Mouse (Mus musculus): ENCODE results near the gene Btbd10. TPM values are rescaled to one million over a fixed set of nuclear protein-coding genes. Genes with fewer than 3 reads are reported as not detected.

Gene Btbd10
- polyA plus RNA-seq, 1 experiment from 2014 or later, result 9.4 TPM

DNA sequence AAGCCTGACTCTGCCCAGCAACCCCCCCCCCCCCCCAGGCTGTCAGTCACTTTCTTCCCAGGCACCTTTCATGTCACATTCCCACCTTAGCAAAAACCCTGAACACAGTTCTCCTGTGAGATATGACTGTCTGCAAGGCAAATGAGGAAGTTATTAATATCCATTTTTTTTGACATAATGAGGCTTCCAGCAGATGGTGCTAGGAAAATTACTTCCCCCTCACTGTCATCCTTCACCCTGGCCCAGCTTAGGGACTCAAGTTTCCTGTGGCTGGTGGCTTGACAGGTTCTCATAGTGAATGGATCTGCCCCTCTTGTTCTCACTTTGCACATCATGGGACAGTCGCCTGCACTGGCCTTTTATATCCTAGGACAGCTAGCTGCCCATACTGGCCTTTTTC, 80.0 kb downstream of the Btbd10 start:
- ATAC-seq, result no peak
- H3K36me3 ChIP-seq (ENCODE audit: control insufficient read depth, insufficient read depth), result peaks cover 53% of the 10 kb centered on the region
- no peak for TF ChIP-seq CTCF (IDR thresholded peaks at IDR 0.05; ENCODE audit: low read depth)
- WGBS, result 100% methylated on average over 1 of the region's 1 CpGs
- H3K4me3 ChIP-seq (ENCODE audit: low read depth, low read length), result no peak overlapping the region
- no peak overlapping the region for H3K9ac ChIP-seq (ENCODE audit: low read depth, low read length)
- H3K4me1 ChIP-seq (replicated peaks; ENCODE audit: control insufficient read depth, insufficient read depth, low read length), result no peaks in the 10 kb centered on the region
- no peak overlapping the region for H3K4me2 ChIP-seq (replicated peaks; ENCODE audit: low read depth)
- H3K27ac ChIP-seq (ENCODE audit: low read depth, low read length), result no peak overlapping the region
- H3K27me3 ChIP-seq (replicated peaks; ENCODE audit: control insufficient read depth, insufficient read depth, low read length), result no peaks in the 10 kb centered on the region
- H3K9me3 ChIP-seq (ENCODE audit: control insufficient read depth), result no peaks in the 10 kb centered on the region

GRCm38 (mm10) chr7:113285405-113285804, 83.8 kb downstream of the Btbd10 start:
- WGBS, result 90% methylated on average over 2 of the region's 2 CpGs
- Histone ChIP-seq H3K27ac (ENCODE audit: low read depth, low read length) (no peak overlapping the region), H3K27me3 (replicated peaks; ENCODE audit: control insufficient read depth, insufficient read depth, low read length) (no peaks in the 10 kb centered on the region), H3K9ac (ENCODE audit: low read depth, low read length) (no peak overlapping the region), H3K4me2 (replicated peaks; ENCODE audit: low read depth) (no peak overlapping the region), H3K9me3 (ENCODE audit: control insufficient read depth) (no peaks in the 10 kb centered on the region), H3K4me3 (ENCODE audit: low read depth, low read length) (no peak overlapping the region), H3K4me1 (replicated peaks; ENCODE audit: control insufficient read depth, insufficient read depth, low read length) (no peaks in the 10 kb centered on the region), H3K36me3 (ENCODE audit: control insufficient read depth, insufficient read depth) (peaks cover 50% of the 10 kb centered on the region; the same call in 1 of the 2 replicates)
- no peak for ATAC-seq
- no peak for TF ChIP-seq CTCF (IDR thresholded peaks at IDR 0.05; ENCODE audit: low read depth)

- Histone ChIP-seq H3K4me2 (replicated peaks; ENCODE audit: low read depth) (no peak overlapping the region), H3K9ac (ENCODE audit: low read depth, low read length) (no peak overlapping the region), H3K27me3 (replicated peaks; ENCODE audit: control insufficient read depth, insufficient read depth, low read length) (no peaks in the 10 kb centered on the region), H3K36me3 (ENCODE audit: control insufficient read depth, insufficient read depth) (peaks cover 8% of the 10 kb centered on the region; the same call in 1 of the 2 replicates), H3K4me3 (ENCODE audit: low read depth, low read length) (no peak overlapping the region), H3K27ac (ENCODE audit: low read depth, low read length) (no peak overlapping the region), H3K4me1 (replicated peaks; ENCODE audit: control insufficient read depth, insufficient read depth, low read length) (no peaks in the 10 kb centered on the region), H3K9me3 (ENCODE audit: control insufficient read depth) (no peaks in the 10 kb centered on the region)
- ATAC-seq, result no peak
- TF ChIP-seq CTCF (IDR thresholded peaks at IDR 0.05; ENCODE audit: low read depth), result no peak
- 81% methylated on average over 2 of the region's 2 CpGs for WGBS
These were observed 89.9 kb downstream of the Btbd10 start for GRCm38 (mm10) chr7:113279246-113279645.

- H3K4me2 ChIP-seq (replicated peaks; ENCODE audit: low read depth), result no peak overlapping the region
- peaks cover 2% of the 10 kb centered on the region; the same call in 1 of the 2 replicates for H3K36me3 ChIP-seq (ENCODE audit: control insufficient read depth, insufficient read depth)
- no peak overlapping the region for H3K4me3 ChIP-seq (ENCODE audit: low read depth, low read length)
- no peaks in the 10 kb centered on the region for H3K27me3 ChIP-seq (replicated peaks; ENCODE audit: control insufficient read depth, insufficient read depth, low read length)
- no peak for ATAC-seq
- H3K27ac ChIP-seq (ENCODE audit: low read depth, low read length), result no peak overlapping the region
- TF ChIP-seq CTCF (IDR thresholded peaks at IDR 0.05; ENCODE audit: low read depth), result no peak
- no peak overlapping the region for H3K9ac ChIP-seq (ENCODE audit: low read depth, low read length)
- H3K9me3 ChIP-seq (ENCODE audit: control insufficient read depth), result no peaks in the 10 kb centered on the region
- H3K4me1 ChIP-seq (replicated peaks; ENCODE audit: control insufficient read depth, insufficient read depth, low read length), result no peaks in the 10 kb centered on the region
- 75% methylated on average over 4 of the region's 4 CpGs for WGBS
These were observed 90.7 kb downstream of the Btbd10 start for GRCm38 (mm10) chr7:113278493-113278892.

GRCm38 (mm10) chr7:113277245-113277644, 91.9 kb downstream of the Btbd10 start:
- no peak for ATAC-seq
- Histone ChIP-seq H3K27me3 (replicated peaks; ENCODE audit: control insufficient read depth, insufficient read depth, low read length) (no peaks in the 10 kb centered on the region), H3K27ac (ENCODE audit: low read depth, low read length) (no peak overlapping the region), H3K4me3 (ENCODE audit: low read depth, low read length) (no peak overlapping the region), H3K36me3 (ENCODE audit: control insufficient read depth, insufficient read depth) (no peaks in the 10 kb centered on the region), H3K9ac (ENCODE audit: low read depth, low read length) (no peak overlapping the region), H3K4me1 (replicated peaks; ENCODE audit: control insufficient read depth, insufficient read depth, low read length) (no peaks in the 10 kb centered on the region), H3K4me2 (replicated peaks; ENCODE audit: low read depth) (no peak overlapping the region), H3K9me3 (ENCODE audit: control insufficient read depth) (no peaks in the 10 kb centered on the region)
- TF ChIP-seq CTCF (IDR thresholded peaks at IDR 0.05; ENCODE audit: low read depth), result no peak
- WGBS, result 70% methylated on average over 2 of the region's 2 CpGs

- H3K27ac ChIP-seq (ENCODE audit: low read depth, low read length), result no peak overlapping the region
- H3K9ac ChIP-seq (ENCODE audit: low read depth, low read length), result no peak overlapping the region
- H3K4me1 ChIP-seq (replicated peaks; ENCODE audit: control insufficient read depth, insufficient read depth, low read length), result no peaks in the 10 kb centered on the region; the same call in 1 of the 2 replicates
- no peak for TF ChIP-seq CTCF (IDR thresholded peaks at IDR 0.05; ENCODE audit: low read depth)
- H3K9me3 ChIP-seq (ENCODE audit: control insufficient read depth), result no peaks in the 10 kb centered on the region
- no peak for ATAC-seq
- no peaks in the 10 kb centered on the region for H3K27me3 ChIP-seq (replicated peaks; ENCODE audit: control insufficient read depth, insufficient read depth, low read length)
- 72% methylated on average over 5 of the region's 6 CpGs for WGBS
- H3K4me2 ChIP-seq (replicated peaks; ENCODE audit: low read depth), result no peak overlapping the region
- no peaks in the 10 kb centered on the region for H3K36me3 ChIP-seq (ENCODE audit: control insufficient read depth, insufficient read depth)
- no peak overlapping the region for H3K4me3 ChIP-seq (ENCODE audit: low read depth, low read length)
These were observed 96.7 kb downstream of the Btbd10 start for GRCm38 (mm10) chr7:113272338-113272997.
